Mouse (Mus musculus) thymus, adult 18-20 months (tissue): ENCODE measurements around the gene Aagab.

Experiments
- DNase-seq, 2 experiments: peaks; one replicate each; pipeline ENCODE4 v3.0.0; 2022; ENCODE audit warnings: mixed read lengths in 2 of 2

The Aagab gene

GRCm38 (mm10) chr9:63677621-63678020 is 75.2 kb downstream of the Aagab start:
- DNase-seq, result no peak

DNA sequence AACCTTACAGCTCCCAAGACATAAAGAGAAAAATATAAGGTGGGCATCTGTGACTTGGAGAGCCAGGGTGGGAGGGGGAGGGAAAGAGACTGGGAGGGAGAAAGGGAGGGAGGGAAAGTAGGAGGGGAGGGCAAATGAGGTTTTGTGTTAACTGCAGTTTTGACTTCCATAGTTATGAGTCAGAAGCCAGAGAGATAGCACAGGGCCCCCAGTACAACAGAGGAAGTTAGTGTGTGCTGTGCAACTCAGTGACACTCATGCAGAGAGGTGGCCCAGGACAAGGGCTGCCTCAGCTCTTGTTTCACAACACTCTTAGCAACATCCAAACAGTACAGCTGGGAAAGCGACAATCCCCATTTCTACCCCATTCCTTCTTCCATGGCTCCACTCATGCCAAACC is 75.6 kb downstream of the Aagab start:
- DNase-seq, result no peak

- DNase-seq, result no peak
These were observed 79.8 kb downstream of the Aagab start for GRCm38 (mm10) chr9:63682301-63682700.

- DNase-seq, result no peak
These were observed 80.5 kb downstream of the Aagab start for GRCm38 (mm10) chr9:63682943-63683342.

GRCm38 (mm10) chr9:63684277-63684676 is 81.8 kb downstream of the Aagab start:
- DNase-seq, result no peak

GRCm38 (mm10) chr9:63685352-63685751 is 82.9 kb downstream of the Aagab start:
- no peak for DNase-seq

- no peak for DNase-seq
These were observed 85.1 kb downstream of the Aagab start for GRCm38 (mm10) chr9:63687413-63688015.

DNA sequence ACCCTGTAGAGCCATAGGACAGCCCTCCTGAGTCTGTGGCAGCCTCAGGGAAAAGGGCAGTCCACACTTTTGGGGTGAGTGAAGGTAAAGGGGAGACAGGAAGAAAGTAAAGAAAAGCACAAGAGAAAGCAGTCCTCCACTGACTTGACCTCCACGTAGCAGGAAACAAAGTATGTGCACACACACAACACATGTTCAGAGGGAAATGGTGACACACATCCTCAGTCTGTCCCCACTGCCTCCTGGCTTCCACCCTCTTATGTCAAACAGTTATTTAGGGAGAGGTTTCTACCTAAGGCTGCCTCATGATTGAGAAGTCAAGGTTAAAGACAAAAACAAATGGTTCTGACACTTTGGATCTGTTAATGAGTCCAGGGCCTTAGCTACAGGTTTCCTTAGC is 88.1 kb downstream of the Aagab start:
- DNase-seq, result no peak

- DNase-seq, result no peak
These were observed 89.5 kb downstream of the Aagab start for GRCm38 (mm10) chr9:63691960-63692359.
